Mouse (Mus musculus) lung, postnatal 0 days (tissue): ENCODE measurements around the gene Ccser1. TPM values are rescaled to one million over a fixed set of nuclear protein-coding genes. Genes with fewer than 3 reads are reported as not detected.
A peak's percentile ranks its signal among the peaks of the same experiment; 100 is the strongest.
"Not testable (repeated sequence)": the region's sequence is repeated elsewhere in the genome, so short reads cannot be mapped to it uniquely, and the experiment has no call there.

Experiments used
- ATAC-seq: fragments of 200-750 bp; cut with Nextera tagmentation; 2 replicates; pipeline ENCODE4 v1.8.0; 2017; ENCODE audit warnings: moderate library complexity
- DNase-seq: peaks from one replicate; pipeline ENCODE4 v3.0.0-alpha.2; 2016; ENCODE audit warnings: low spot score
- H3K27ac ChIP-seq: fragments of 300-500 bp; sonication (generic); 2 replicates; pipeline ENCODE4 v1.5.1; 2014; ENCODE audit warnings: antibody characterized with exemption, mild to moderate bottlenecking, low read length, mixed read lengths
- H3K27me3 ChIP-seq: fragments of 300-500 bp; sonication (generic); replicated peaks from 2 replicates; pipeline ENCODE4 v1.6.1; 2014; ENCODE audit warnings: low read length, mixed read lengths; ENCODE audit not compliant: insufficient read depth
- H3K36me3 ChIP-seq: fragments of 300-500 bp; sonication (generic); 2 replicates; pipeline ENCODE4 v1.6.1; 2014; ENCODE audit warnings: low read length, mixed read lengths; ENCODE audit not compliant: insufficient read depth
- H3K4me1 ChIP-seq: fragments of 300-500 bp; sonication (generic); 2 replicates; pipeline ENCODE4 v1.6.1; 2014; ENCODE audit warnings: antibody characterized with exemption, low read depth, low read length, mixed read lengths; ENCODE audit not compliant: insufficient read depth
- H3K4me2 ChIP-seq: fragments of 300-500 bp; sonication (generic); replicated peaks from 2 replicates; pipeline ENCODE4 v1.6.1; 2014; ENCODE audit warnings: low read depth, mild to moderate bottlenecking, low read length, moderate library complexity, mixed read lengths
- H3K4me3 ChIP-seq: fragments of 300-500 bp; sonication (generic); 2 replicates; pipeline ENCODE4 v1.5.1; 2014; ENCODE audit warnings: low read depth, low read length
- H3K9ac ChIP-seq: fragments of 300-500 bp; sonication (generic); replicated peaks from 2 replicates; pipeline ENCODE4 v1.6.1; 2014; ENCODE audit warnings: low read depth, mild to moderate bottlenecking
- H3K9me3 ChIP-seq: fragments of 300-500 bp; sonication (generic); 2 replicates; pipeline ENCODE4 v1.6.1; 2016; ENCODE audit warnings: low read length, mixed read lengths
- CTCF ChIP-seq: IDR thresholded peaks from 2 replicates; pipeline ENCODE4 v1.5.1; 2016; ENCODE audit warnings: antibody characterized with exemption, mild to moderate bottlenecking
- EP300 ChIP-seq: IDR thresholded peaks from 2 replicates; pipeline ENCODE4 v1.6.1; 2016; ENCODE audit warnings: antibody characterized with exemption, mild to moderate bottlenecking, control low read depth
- WGBS: fragments of 180-500 bp; shearing (Covaris S2); extraction: QIAGEN DNeasy Blood & Tissue Kit; methylation state at CpG from one replicate; pipeline ENCODE4 v1.1.7; 2014; 5-methylcytosine and 5-hydroxymethylcytosine counted together
- polyA plus RNA-seq: library from polyadenylated mRNA; unstranded; fragments of >200 nt; fragmentation: Nextera tagmentation; extraction: Ambion mirVana; gene quantifications from 2 replicates; pipeline ENCODE4 v1.2.1, GENCODE M21; 2015

Ccser1 gene
- polyA plus RNA-seq, 1 experiment from 2014 or later, result 7.5 TPM

- H3K9me3 ChIP-seq, result no peaks in the 10 kb centered on the region
- no peaks in the 10 kb centered on the region for H3K27me3 ChIP-seq
- DNase-seq (no peak), ATAC-seq (no peak)
- H3K4me1 ChIP-seq, result no peaks in the 10 kb centered on the region
- WGBS, result 58% methylated on average over 1 of the region's 1 CpGs
- no peak overlapping the region for H3K27ac ChIP-seq
- H3K4me2 ChIP-seq, result no peak overlapping the region
- H3K36me3 ChIP-seq, result no peaks in the 10 kb centered on the region
- no peak overlapping the region for H3K9ac ChIP-seq
- no peak for TF ChIP-seq CTCF
- no peak for TF ChIP-seq EP300
- H3K4me3 ChIP-seq, result no peak overlapping the region
Observed at GRCm38 (mm10) chr6:61251232-61251631, 71.1 kb downstream of the Ccser1 start.

- no peak for DNase-seq
- no peak overlapping the region for H3K4me2 ChIP-seq
Observed at GRCm38 (mm10) chr6:61252912-61253311, 72.8 kb downstream of the Ccser1 start.

GRCm38 (mm10) chr6:61255874-61256273, 75.8 kb downstream of the Ccser1 start:
- not testable (repeated sequence) for DNase-seq, H3K4me2 ChIP-seq, H3K27ac ChIP-seq, H3K9ac ChIP-seq, ATAC-seq, H3K4me3 ChIP-seq, H3K27me3 ChIP-seq, H3K4me1 ChIP-seq, H3K36me3 ChIP-seq, H3K9me3 ChIP-seq
- WGBS, result no CpG with 5 or more reads among the region's 1 CpGs

More at GRCm38 (mm10) chr6:61252912-61253311, 72.8 kb downstream of the Ccser1 start:
- H3K27ac ChIP-seq, result no peak overlapping the region
- H3K4me3 ChIP-seq, result no peak overlapping the region
- ATAC-seq, result no peak
- 72% methylated on average over 7 of the region's 7 CpGs for WGBS
- H3K9ac ChIP-seq, result no peak overlapping the region
- no peaks in the 10 kb centered on the region for H3K36me3 ChIP-seq
- no peaks in the 10 kb centered on the region for H3K27me3 ChIP-seq
- H3K9me3 ChIP-seq, result no peaks in the 10 kb centered on the region
- no peak for TF ChIP-seq CTCF
- TF ChIP-seq EP300, result no peak
- no peaks in the 10 kb centered on the region for H3K4me1 ChIP-seq

GRCm38 (mm10) chr6:61258847-61259634, 78.9 kb downstream of the Ccser1 start:
- Histone ChIP-seq H3K4me2 (no peak overlapping the region), H3K4me1 (peaks cover 7% of the 10 kb centered on the region; the same call in 1 of the 2 replicates), H3K27me3 (no peaks in the 10 kb centered on the region), H3K27ac (no peak overlapping the region), H3K9me3 (no peaks in the 10 kb centered on the region), H3K9ac (no peak overlapping the region), H3K4me3 (no peak overlapping the region), H3K36me3 (no peaks in the 10 kb centered on the region)
- 52% methylated on average over 10 of the region's 10 CpGs for WGBS
- DNase-seq (no peak), ATAC-seq (no peak)
- no peak for TF ChIP-seq CTCF
- TF ChIP-seq EP300, result no peak

- TF ChIP-seq CTCF (no peak), EP300 (no peak)
- no peak overlapping the region for H3K27ac ChIP-seq
- no peak overlapping the region for H3K4me2 ChIP-seq
- no peak for ATAC-seq
- no peak overlapping the region for H3K4me3 ChIP-seq
- WGBS, result 68% methylated on average over 3 of the region's 3 CpGs
- no peak for DNase-seq
- H3K9ac ChIP-seq, result no peak overlapping the region
- H3K9me3 ChIP-seq, result no peaks in the 10 kb centered on the region
- no peaks in the 10 kb centered on the region for H3K36me3 ChIP-seq
- H3K27me3 ChIP-seq, result no peaks in the 10 kb centered on the region
- peaks cover 7% of the 10 kb centered on the region; the same call in 1 of the 2 replicates for H3K4me1 ChIP-seq
Observed at GRCm38 (mm10) chr6:61261381-61261780, 81.3 kb downstream of the Ccser1 start.

GRCm38 (mm10) chr6:61262448-61262847, 82.3 kb downstream of the Ccser1 start:
- Histone ChIP-seq H3K4me2 (no peak overlapping the region), H3K9me3 (no peaks in the 10 kb centered on the region), H3K27me3 (no peaks in the 10 kb centered on the region), H3K4me3 (no peak overlapping the region), H3K9ac (no peak overlapping the region), H3K36me3 (no peaks in the 10 kb centered on the region), H3K27ac (peak overlapping the region; percentile 26; the same call in 1 of the 2 replicates), H3K4me1 (peaks cover 7% of the 10 kb centered on the region; the same call in 1 of the 2 replicates)
- peak; percentile 65 for ATAC-seq
- 40% methylated on average over 1 of the region's 1 CpGs for WGBS
- peak; percentile 49 for DNase-seq
- peak; percentile 35 for TF ChIP-seq CTCF
- TF ChIP-seq EP300, result no peak
